Mouse (Mus musculus): ENCODE results near the gene Smarca4. TPM values are rescaled to one million over a fixed set of nuclear protein-coding genes. Genes with fewer than 3 reads are reported as not detected.

Gene Smarca4
- polyA plus RNA-seq, 1 experiment from 2014 or later, result 22.5 TPM

- Histone ChIP-seq H3K27me3 (no peaks in the 10 kb centered on the region), H3K4me3 (replicated peaks) (no peak overlapping the region), H3K27ac (replicated peaks) (no peak overlapping the region), H3K36me3 (replicated peaks) (peaks cover 66% of the 10 kb centered on the region), H3K9me3 (replicated peaks) (no peaks in the 10 kb centered on the region), H3K9ac (no peak overlapping the region), H3K4me1 (replicated peaks) (peaks cover 10% of the 10 kb centered on the region; the same call in 1 of the 2 replicates), H3K4me2 (no peak overlapping the region)
- no peak for ATAC-seq (ENCODE audit: insufficient read depth)
- 53% methylated on average over 6 of the region's 6 CpGs for WGBS (ENCODE audit: insufficient replicate concordance)
Measured at GRCm38 (mm10) chr9:21751347-21751746, 135.4 kb downstream of the Smarca4 start.

GRCm38 (mm10) chr9:21752252-21752792, 136.4 kb downstream of the Smarca4 start:
- peak overlapping the region; percentile 38; the same call in 1 of the 2 replicates for H3K27ac ChIP-seq (replicated peaks)
- H3K9ac ChIP-seq, result no peak overlapping the region
- H3K27me3 ChIP-seq, result no peaks in the 10 kb centered on the region
- ATAC-seq (ENCODE audit: insufficient read depth), result no peak
- 62% methylated on average over 10 of the region's 10 CpGs for WGBS (ENCODE audit: insufficient replicate concordance)
- no peak overlapping the region for H3K4me3 ChIP-seq (replicated peaks)
- no peaks in the 10 kb centered on the region for H3K9me3 ChIP-seq (replicated peaks)
- H3K4me1 ChIP-seq (replicated peaks), result peaks cover 11% of the 10 kb centered on the region
- H3K4me2 ChIP-seq, result no peak overlapping the region
- peaks cover 66% of the 10 kb centered on the region for H3K36me3 ChIP-seq (replicated peaks)

MicroRNA genes within 50 kb of the gene (microRNA counts, 519-probe panel; counts per million panel counts)
- not detected for microRNA mmu-miR-1946b

Small RNA genes within 50 kb of the gene (microRNA-seq; reads per million reads assigned to microRNA genes)
- not detected for gene Mir1946b

Other genes starting within 250 kb of the Smarca4 start
- gene Ilf3, start 248.3 kb upstream of the Smarca4 start, polyA plus RNA-seq (2015; fragmentation: Nextera tagmentation; extraction: Ambion mirVana), result 38.8 and 42.2 TPM in 2 replicates
- gene Qtrt1, start 204.3 kb upstream of the Smarca4 start, polyA plus RNA-seq (2015; fragmentation: Nextera tagmentation; extraction: Ambion mirVana), result 17.4 and 20.0 TPM in 2 replicates
- 52.9 and 58.5 TPM in 2 replicates for gene Dnm2, start 191.3 kb upstream of the Smarca4 start, polyA plus RNA-seq (2015; fragmentation: Nextera tagmentation; extraction: Ambion mirVana)
- gene Tmed1, start 105.9 kb upstream of the Smarca4 start, polyA plus RNA-seq (2015; fragmentation: Nextera tagmentation; extraction: Ambion mirVana), result 31.5 and 33.6 TPM in 2 replicates
- gene AB124611, start 90.0 kb upstream of the Smarca4 start, polyA plus RNA-seq (2015; fragmentation: Nextera tagmentation; extraction: Ambion mirVana), result 9.5 and 10.5 TPM in 2 replicates
- 18.2 and 23.1 TPM in 2 replicates for gene Carm1, start 69.3 kb upstream of the Smarca4 start, polyA plus RNA-seq (2015; fragmentation: Nextera tagmentation; extraction: Ambion mirVana)
- 18.4 and 18.9 TPM in 2 replicates for gene Timm29, start 23.4 kb upstream of the Smarca4 start, polyA plus RNA-seq (2015; fragmentation: Nextera tagmentation; extraction: Ambion mirVana)
- 10.9 and 12.7 TPM in 2 replicates for gene Yipf2, start 23.3 kb upstream of the Smarca4 start, polyA plus RNA-seq (2015; fragmentation: Nextera tagmentation; extraction: Ambion mirVana)
- gene Ldlr, start 107.3 kb downstream of the Smarca4 start, polyA plus RNA-seq (2015; fragmentation: Nextera tagmentation; extraction: Ambion mirVana), result 24.5 and 24.6 TPM in 2 replicates
- gene Spc24, start 144.1 kb downstream of the Smarca4 start, polyA plus RNA-seq (2015; fragmentation: Nextera tagmentation; extraction: Ambion mirVana), result 76.8 and 82.2 TPM in 2 replicates
- gene Kank2, start 182.6 kb downstream of the Smarca4 start, polyA plus RNA-seq (2015; fragmentation: Nextera tagmentation; extraction: Ambion mirVana), result 4.8 and 5.5 TPM in 2 replicates
- gene Angptl8, start 219.3 kb downstream of the Smarca4 start, polyA plus RNA-seq (2015; fragmentation: Nextera tagmentation; extraction: Ambion mirVana), result 35.0 and 42.9 TPM in 2 replicates
- 4.2 and 5.6 TPM in 2 replicates for gene Dock6, start 236.5 kb downstream of the Smarca4 start, polyA plus RNA-seq (2015; fragmentation: Nextera tagmentation; extraction: Ambion mirVana)